ENCODE assay signal across 23 mouse cellular contexts in genomic region chr4:52666768-52667480, GRCm38 (mm10).
DNase-seq lines count a peak whose midpoint lies in the region; ATAC-seq and TF ChIP-seq lines count a peak whose summit lies in the region.
"Had no signal": no experiment of that assay in that cellular context is flagged by ENCODE, and none has a peak within 500 bp of the region (broad histone marks: within the 10 kb centered on the region; RNA-seq: fewer than 3 reads in every experiment).

No protein-coding gene starts in this region.

- no peak for DNase-seq in forebrain, embryonic 11.5 days (ENCODE audit: low spot score)
- peak; percentile 77 for DNase-seq in brain, embryonic 14.5 days (ENCODE audit: low read depth)
- no peak for DNase-seq in forebrain, postnatal 0 days
- no peak for DNase-seq in adrenal gland, postnatal 10 days
- DNase-seq: adrenal gland, adult 8-10 months; adrenal gland, postnatal 25 days; B cell, adult 2 months; cerebellum, adult 11-12 months; cerebellum, adult 2 months; cerebellum, adult 9-10 months; cerebellum, postnatal 10 days; cerebellum, postnatal 25 days had no signal

- no peak overlapping the region for H3K4me2 ChIP-seq in forebrain, embryonic 12.5 days
- no peak overlapping the region for H3K4me2 ChIP-seq in forebrain, embryonic 11.5 days (ENCODE audit: low read depth, low read length, severe bottlenecking)
- H3K4me2 ChIP-seq in forebrain, embryonic 15.5 days (replicated peaks) = no peak overlapping the region
- no peak overlapping the region for H3K4me2 ChIP-seq in forebrain, postnatal 0 days (ENCODE audit: low read depth)
- H3K4me2 ChIP-seq: embryonic facial prominence, embryonic 12.5 days had no signal

- H3K27me3 ChIP-seq in forebrain, embryonic 12.5 days = no peaks in the 10 kb centered on the region
- no peaks in the 10 kb centered on the region for H3K27me3 ChIP-seq in forebrain, embryonic 11.5 days (ENCODE audit: control insufficient read depth, insufficient read depth, low read length)
- no peaks in the 10 kb centered on the region for H3K27me3 ChIP-seq in forebrain, embryonic 15.5 days
- H3K27me3 ChIP-seq in forebrain, postnatal 0 days (ENCODE audit: insufficient read depth, low read length) = no peaks in the 10 kb centered on the region
- H3K27me3 ChIP-seq: CH12.LX; embryonic facial prominence, embryonic 12.5 days; Patski had no signal

- no peak overlapping the region for H3K27ac ChIP-seq in forebrain, embryonic 12.5 days
- H3K27ac ChIP-seq in forebrain, embryonic 11.5 days (ENCODE audit: low read depth, low read length) = no peak overlapping the region
- H3K27ac ChIP-seq in forebrain, embryonic 15.5 days (replicated peaks) = peak overlapping the region; percentile 21; the same call in 1 of the 2 replicates
- 0 out of 2 replicates have a peak overlapping the region, but pooled peaks have one; percentile 21 for H3K27ac ChIP-seq in forebrain, postnatal 0 days (ENCODE audit: low read depth, low read length)
- H3K27ac ChIP-seq: embryonic facial prominence, embryonic 10.5 days; embryonic facial prominence, embryonic 12.5 days had no signal

- no peak overlapping the region for H3K4me3 ChIP-seq in forebrain, embryonic 12.5 days (replicated peaks)
- H3K4me3 ChIP-seq in forebrain, embryonic 11.5 days (ENCODE audit: low read depth, low read length) = no peak overlapping the region
- no peak overlapping the region for H3K4me3 ChIP-seq in forebrain, embryonic 15.5 days
- H3K4me3 ChIP-seq in forebrain, postnatal 0 days (ENCODE audit: low read depth, low read length) = no peak overlapping the region
- H3K4me3 ChIP-seq: embryonic facial prominence, embryonic 10.5 days; embryonic facial prominence, embryonic 12.5 days; erythroblast, embryonic 14.5 days had no signal

- no peak overlapping the region for H3K9ac ChIP-seq in forebrain, embryonic 12.5 days
- H3K9ac ChIP-seq in forebrain, embryonic 11.5 days (ENCODE audit: low read length) = no peak overlapping the region
- H3K9ac ChIP-seq in forebrain, embryonic 15.5 days (replicated peaks) = no peak overlapping the region
- H3K9ac ChIP-seq in forebrain, postnatal 0 days = no peak overlapping the region
- H3K9ac ChIP-seq: embryonic facial prominence, embryonic 12.5 days had no signal

- TF ChIP-seq CTCF in brain, embryonic 14.5 days (IDR thresholded peaks at IDR 0.05; ENCODE audit: borderline replicate concordance, extremely low read depth, insufficient read depth, insufficient read length) = no peak
- TF ChIP-seq CTCF in forebrain, postnatal 0 days (IDR thresholded peaks at IDR 0.05; ENCODE audit: low read depth) = no peak

- H3K9me3 ChIP-seq in forebrain, embryonic 12.5 days = no peaks in the 10 kb centered on the region
- H3K9me3 ChIP-seq in forebrain, embryonic 11.5 days (ENCODE audit: control insufficient read depth, low read length) = no peaks in the 10 kb centered on the region
- no peaks in the 10 kb centered on the region for H3K9me3 ChIP-seq in forebrain, embryonic 15.5 days
- no peaks in the 10 kb centered on the region for H3K9me3 ChIP-seq in forebrain, postnatal 0 days (ENCODE audit: low read length)
- H3K9me3 ChIP-seq: embryonic facial prominence, embryonic 10.5 days; embryonic facial prominence, embryonic 12.5 days; G1E had no signal

- H3K4me1 ChIP-seq in forebrain, embryonic 12.5 days = no peaks in the 10 kb centered on the region
- no peaks in the 10 kb centered on the region for H3K4me1 ChIP-seq in forebrain, embryonic 11.5 days (replicated peaks; ENCODE audit: control insufficient read depth, insufficient read depth, low read length)
- 0 out of 2 replicates have a peak, but pooled peaks cover 3% of the 10 kb centered on the region for H3K4me1 ChIP-seq in forebrain, embryonic 15.5 days
- no peaks in the 10 kb centered on the region for H3K4me1 ChIP-seq in forebrain, postnatal 0 days (ENCODE audit: insufficient read depth)
- H3K4me1 ChIP-seq: embryonic facial prominence, embryonic 10.5 days; embryonic facial prominence, embryonic 12.5 days had no signal

- peak; percentile 51; the same call in 1 of the 2 replicates for ATAC-seq in forebrain, embryonic 12.5 days (ENCODE audit: low FRiP score)
- ATAC-seq in forebrain, embryonic 11.5 days (replicated peaks; ENCODE audit: low FRiP score) = no peak; the same call in 1 of the 2 replicates
- peak; percentile 67 for ATAC-seq in forebrain, embryonic 15.5 days (replicated peaks)
- peak; percentile 73; the same call in 1 of the 2 replicates for ATAC-seq in forebrain, postnatal 0 days
- ATAC-seq in erythroblast, adult 5-6 weeks (replicated peaks; ENCODE audit: low FRiP score, poor library complexity, severe bottlenecking) = no peak
- ATAC-seq: activated CD4-positive, CD25-positive, alpha-beta regulatory T cell, adult 4 months; CD4-positive, CD25-positive, alpha-beta regulatory T cell, adult 4 months; Patski had no signal

- TF ChIP-seq POLR2A in brain, embryonic 14.5 days (IDR thresholded peaks at IDR 0.05; ENCODE audit: borderline replicate concordance, extremely low read depth, insufficient read depth, insufficient read length, poor library complexity, severe bottlenecking) = no peak

- WGBS in forebrain, embryonic 12.5 days = 43% methylated on average over 5 of the region's 5 CpGs
- WGBS in forebrain, embryonic 11.5 days = 72% methylated on average over 5 of the region's 5 CpGs
- 24% methylated on average over 5 of the region's 5 CpGs for WGBS in forebrain, embryonic 15.5 days
- WGBS in forebrain, postnatal 0 days = 26% methylated on average over 5 of the region's 5 CpGs

- H3K36me3 ChIP-seq in forebrain, embryonic 12.5 days (replicated peaks) = no peaks in the 10 kb centered on the region
- H3K36me3 ChIP-seq in forebrain, embryonic 11.5 days (ENCODE audit: control insufficient read depth, insufficient read depth, low read length) = no peaks in the 10 kb centered on the region
- H3K36me3 ChIP-seq in forebrain, embryonic 15.5 days = no peaks in the 10 kb centered on the region
- H3K36me3 ChIP-seq in forebrain, postnatal 0 days (ENCODE audit: insufficient read depth) = no peaks in the 10 kb centered on the region
- H3K36me3 ChIP-seq: embryonic facial prominence, embryonic 10.5 days; embryonic facial prominence, embryonic 12.5 days; G1E had no signal

Comparison
In these comparisons a context has a peak if more than half of its experiments do, and no peak if none do; other contexts are left out.
1. ATAC-seq: peak in forebrain, embryonic 12.5 days (single experiment), forebrain, embryonic 15.5 days (single experiment) and forebrain, postnatal 0 days (single experiment); none in forebrain, embryonic 11.5 days (single experiment) and erythroblast, adult 5-6 weeks (single experiment).
2. H3K27ac ChIP-seq: peak in forebrain, embryonic 15.5 days (single experiment) and forebrain, postnatal 0 days (single experiment); none in forebrain, embryonic 12.5 days (single experiment) and forebrain, embryonic 11.5 days (single experiment).